Mouse (Mus musculus): ENCODE data around the gene Palm3.

GRCm38 (mm10) chr8:83995973-83996372 is 25.3 kb upstream of the Palm3 start:
- TF ChIP-seq POLR2A (IDR thresholded peaks at IDR 0.05; ENCODE audit: extremely low read depth, insufficient read depth, low read length) (no peak), CTCF (IDR thresholded peaks at IDR 0.05; ENCODE audit: extremely low read depth, insufficient read depth, low read length) (no peak)

Data from cortical plate, adult 2 months (tissue).